Mouse (Mus musculus) left cerebral cortex, adult 8-10 months (tissue): Measurements from ENCODE around the gene 4930412O13Rik. TPM values are rescaled to one million over a fixed set of nuclear protein-coding genes. Genes with fewer than 3 reads are reported as not detected.

Source experiments
- DNase-seq, 2 experiments: peaks; one replicate each; pipeline ENCODE4 v3.0.0; 2022; ENCODE audit warnings: low spot score in 2 of 2
- total RNA-seq, 4 experiments: library from RNA; stranded (reverse); gene quantifications; 2 replicates each; pipeline ENCODE4 v1.2.4; 2022

Gene 4930412O13Rik
- not detected for total RNA-seq

GRCm38 (mm10) chr2:9881051-9881591 is at the start of gene 4930412O13Rik:
TSS of gene 4930412O13Rik (plus strand) at chr2:9881252.
- no peak for DNase-seq

GRCm38 (mm10) chr2:9833712-9834111 is 47.3 kb upstream of the 4930412O13Rik start:
- no peak for DNase-seq

GRCm38 (mm10) chr2:9835195-9835594 is 45.9 kb upstream of the 4930412O13Rik start:
- DNase-seq, result no peak

GRCm38 (mm10) chr2:9852851-9853576 is 28.0 kb upstream of the 4930412O13Rik start:
- DNase-seq, result no peak

GRCm38 (mm10) chr2:9855861-9856260 is 25.2 kb upstream of the 4930412O13Rik start:
- DNase-seq, result no peak

- no peak for DNase-seq
Observed at GRCm38 (mm10) chr2:9860698-9861097, 20.4 kb upstream of the 4930412O13Rik start.

GRCm38 (mm10) chr2:9867092-9867825 is 13.8 kb upstream of the 4930412O13Rik start:
- DNase-seq, result no peak

- DNase-seq, result no peak
Observed at GRCm38 (mm10) chr2:9871141-9871716, 9.8 kb upstream of the 4930412O13Rik start.

- DNase-seq, result no peak
Observed at GRCm38 (mm10) chr2:9871798-9872197, 9.3 kb upstream of the 4930412O13Rik start.

- DNase-seq, result no peak
Observed at GRCm38 (mm10) chr2:9872682-9873081, 8.4 kb upstream of the 4930412O13Rik start.

- no peak for DNase-seq
Observed at GRCm38 (mm10) chr2:9873757-9874156, 7.3 kb upstream of the 4930412O13Rik start.

- DNase-seq, result no peak
Observed at GRCm38 (mm10) chr2:9874467-9875219, 6.4 kb upstream of the 4930412O13Rik start.

- no peak for DNase-seq
Observed at GRCm38 (mm10) chr2:9875220-9875619, 5.8 kb upstream of the 4930412O13Rik start.

- no peak for DNase-seq
Observed at GRCm38 (mm10) chr2:9875676-9876357, 5.2 kb upstream of the 4930412O13Rik start.

GRCm38 (mm10) chr2:9876621-9877325 is 4.3 kb upstream of the 4930412O13Rik start:
- DNase-seq, result no peak

- no peak for DNase-seq
Observed at GRCm38 (mm10) chr2:9877326-9877690, 3.7 kb upstream of the 4930412O13Rik start.

GRCm38 (mm10) chr2:9877966-9878563 is 3.0 kb upstream of the 4930412O13Rik start:
- no peak for DNase-seq

- DNase-seq, result no peak
Observed at GRCm38 (mm10) chr2:9878564-9879081, 2.4 kb upstream of the 4930412O13Rik start.

- no peak for DNase-seq
Observed at GRCm38 (mm10) chr2:9879092-9879491, 2.0 kb upstream of the 4930412O13Rik start.

GRCm38 (mm10) chr2:9879493-9879892 is 1.6 kb upstream of the 4930412O13Rik start:
- no peak for DNase-seq
